Mouse (Mus musculus) cerebellum, adult 9-11 months (tissue): ENCODE measurements at regions not wholly inside any gene's neighbourhood (a gene's known extent, or its start where the extent isn't known, plus 50 kb on each side); places are given as distances from the start of the nearest gene placed in this dataset.
A peak's percentile ranks its signal among the peaks of the same experiment; 100 is the strongest.

Source experiments
- DNase-seq: peaks from one replicate; pipeline ENCODE4 v3.0.0; 2022

- DNase-seq: no peak
Observed at GRCm38 (mm10) chr13:69867296-69868065, 65.3 kb downstream of the Med10 start.

- DNase-seq: no peak
Observed at GRCm38 (mm10) chr13:69896536-69896935, 94.3 kb downstream of the Med10 start.

DNA sequence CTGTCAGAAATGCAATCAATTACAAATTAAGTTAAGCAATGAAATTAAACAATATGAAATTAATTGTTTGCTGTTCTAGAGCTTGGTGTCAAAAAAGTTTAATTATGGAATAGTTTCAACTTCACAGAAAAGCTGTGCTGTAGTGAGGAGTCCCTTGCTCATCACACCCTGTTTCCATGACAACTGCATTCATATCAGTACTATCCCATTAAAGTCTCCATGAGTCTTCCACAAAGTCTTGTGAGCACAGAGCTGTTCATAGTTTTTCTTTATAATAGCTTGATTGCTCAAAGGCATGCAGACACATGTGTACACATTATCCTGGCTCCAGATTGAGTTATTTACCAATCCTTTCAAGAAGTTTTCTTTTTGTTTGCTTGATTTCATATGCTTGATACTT, 98.9 kb downstream of the Med10 start:
- DNase-seq: no peak

GRCm38 (mm10) chr13:69906802-69907537, 104.8 kb downstream of the Med10 start:
- no peak for DNase-seq

- DNase-seq: no peak
Observed at GRCm38 (mm10) chr13:69915796-69916195, 113.6 kb downstream of the Med10 start.

DNA sequence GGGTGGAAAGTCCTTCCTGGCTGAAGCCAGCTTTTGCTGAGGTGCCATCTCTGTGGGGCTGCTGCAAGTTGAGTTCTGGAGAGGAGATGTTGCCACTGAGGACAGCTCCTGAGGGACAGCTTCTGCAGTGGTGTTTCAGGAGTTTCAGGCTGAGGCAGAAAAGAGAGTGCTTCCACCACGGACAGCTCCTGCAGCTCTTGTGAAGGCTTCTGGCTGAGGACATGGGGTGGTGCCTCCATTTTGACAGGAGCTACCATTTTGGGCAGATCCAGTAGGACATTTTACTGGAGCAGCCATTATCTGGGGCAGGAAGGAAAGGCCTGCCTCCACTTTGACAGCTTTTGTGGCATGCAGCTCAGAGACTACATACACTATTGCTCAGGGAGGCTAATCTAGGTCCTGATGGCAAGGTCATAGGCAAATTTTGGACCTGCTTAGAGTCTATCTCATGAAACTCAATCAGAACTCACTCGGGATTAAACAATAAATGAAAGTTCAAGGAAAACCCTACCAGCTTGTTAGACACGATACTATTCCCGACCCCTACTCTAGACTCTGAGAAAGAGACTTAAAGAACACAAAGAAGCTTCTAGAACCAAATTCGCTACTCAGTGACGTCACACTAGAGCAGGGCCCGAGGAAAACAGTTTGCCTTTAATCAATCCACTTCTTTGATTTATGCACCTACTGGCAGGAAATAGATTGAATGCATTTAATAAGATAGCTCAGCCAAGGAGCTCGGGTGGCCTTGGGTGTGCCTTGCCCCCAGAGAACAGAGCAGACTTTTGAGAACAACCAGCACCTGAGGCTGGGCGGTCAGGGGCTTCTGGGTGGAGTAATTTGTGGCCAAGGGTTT, 130.7 kb downstream of the Med10 start:
- DNase-seq: no peak

DNA sequence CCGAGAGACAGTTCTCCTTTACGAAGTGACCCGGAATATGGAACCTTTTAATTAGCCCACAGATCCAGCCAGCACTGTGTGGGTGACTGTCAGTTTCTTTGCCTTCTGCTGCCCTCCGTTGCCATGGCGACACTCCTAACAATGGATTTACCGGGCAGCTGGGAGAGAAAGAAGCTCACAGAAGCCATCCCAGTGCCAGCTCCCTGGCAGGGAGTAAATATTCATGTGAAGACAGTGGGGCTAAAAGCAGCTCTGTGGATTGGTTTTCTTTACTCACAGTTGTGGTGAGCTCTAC, 131.3 kb downstream of the Med10 start:
- peak; percentile 76 for DNase-seq

DNA sequence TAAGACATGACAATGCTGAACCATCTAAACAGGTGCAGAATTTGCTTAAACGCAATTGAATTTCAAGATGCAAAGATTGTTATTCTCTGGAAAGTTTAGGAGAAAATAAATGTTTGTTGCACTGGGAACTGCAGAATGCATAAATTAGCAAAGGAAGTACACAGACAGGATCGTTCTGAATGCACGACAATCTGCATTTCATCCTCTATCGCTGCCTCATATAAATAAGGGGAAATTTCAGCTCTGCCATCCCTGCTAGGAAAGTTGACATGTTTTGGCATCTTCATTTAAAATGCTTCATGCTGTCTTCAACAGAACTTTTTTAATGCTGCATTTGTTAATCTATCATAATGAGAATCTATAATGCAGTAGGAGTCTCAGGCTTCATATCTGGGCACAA, 137.6 kb downstream of the Med10 start:
- no peak for DNase-seq

GRCm38 (mm10) chr13:69944651-69945050, 142.5 kb downstream of the Med10 start:
- no peak for DNase-seq

GRCm38 (mm10) chr13:69946615-69947014, 144.4 kb downstream of the Med10 start:
- DNase-seq: peak; percentile 88

DNA sequence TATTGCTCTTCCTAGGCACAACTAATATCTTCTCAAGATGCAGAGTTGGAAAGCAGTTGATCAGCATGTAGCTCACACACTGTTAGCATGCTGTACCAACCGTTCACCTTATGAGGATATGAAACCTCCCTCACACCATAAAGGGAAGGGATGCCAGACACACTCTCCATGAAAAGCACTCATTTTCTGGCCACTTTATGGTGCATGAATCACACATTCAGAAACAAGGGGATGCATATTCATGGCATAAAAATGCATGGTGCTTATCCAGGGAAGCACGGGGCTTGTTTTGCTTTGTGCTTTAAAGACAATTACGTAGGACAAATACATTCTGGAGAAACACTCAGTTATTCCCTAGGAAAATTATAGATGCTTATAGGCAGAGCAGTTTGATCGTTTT, 149.9 kb downstream of the Med10 start:
- DNase-seq: no peak

DNA sequence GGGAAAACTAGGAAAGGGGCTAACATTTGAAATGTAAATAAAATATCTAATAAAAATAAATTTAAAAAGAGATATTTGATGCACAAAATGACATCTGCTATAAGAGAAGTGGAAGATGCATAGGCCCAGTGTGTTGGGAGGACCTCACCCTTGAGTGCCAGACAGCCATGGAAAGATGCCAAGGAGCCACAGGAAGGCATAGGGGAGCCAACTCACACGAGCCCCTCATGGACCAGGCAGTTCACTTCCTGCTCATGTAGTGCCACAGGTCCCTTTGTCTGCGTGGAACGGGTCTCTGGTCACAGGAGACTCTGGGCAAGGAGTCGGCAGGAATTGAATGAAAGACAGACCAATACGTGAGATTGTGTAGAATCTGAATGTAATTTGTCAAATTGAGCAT, 152.0 kb downstream of the Med10 start:
- DNase-seq: no peak

- DNase-seq: no peak
Observed at GRCm38 (mm10) chr13:69955503-69955902, 153.3 kb downstream of the Med10 start.

DNA sequence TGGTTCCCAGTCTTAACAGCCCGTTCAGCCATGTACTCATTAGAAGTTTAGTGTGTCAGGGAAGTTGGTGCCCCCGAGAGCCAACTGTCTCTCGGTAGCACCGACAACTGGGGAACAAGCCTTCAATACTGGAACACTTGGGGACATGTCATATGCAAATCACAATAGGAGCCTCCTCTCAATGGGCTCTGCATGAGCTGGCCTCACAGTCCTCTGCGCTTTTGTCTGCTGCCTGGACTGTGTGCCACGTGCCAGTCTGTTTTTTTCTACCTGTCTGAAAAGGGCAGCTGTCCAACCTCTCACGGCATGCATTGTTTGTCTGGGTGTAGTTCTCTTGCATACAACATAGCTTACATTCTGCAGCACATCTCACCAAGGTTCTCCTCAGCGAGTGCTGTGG, 161.7 kb downstream of the Med10 start:
- DNase-seq: no peak

DNA sequence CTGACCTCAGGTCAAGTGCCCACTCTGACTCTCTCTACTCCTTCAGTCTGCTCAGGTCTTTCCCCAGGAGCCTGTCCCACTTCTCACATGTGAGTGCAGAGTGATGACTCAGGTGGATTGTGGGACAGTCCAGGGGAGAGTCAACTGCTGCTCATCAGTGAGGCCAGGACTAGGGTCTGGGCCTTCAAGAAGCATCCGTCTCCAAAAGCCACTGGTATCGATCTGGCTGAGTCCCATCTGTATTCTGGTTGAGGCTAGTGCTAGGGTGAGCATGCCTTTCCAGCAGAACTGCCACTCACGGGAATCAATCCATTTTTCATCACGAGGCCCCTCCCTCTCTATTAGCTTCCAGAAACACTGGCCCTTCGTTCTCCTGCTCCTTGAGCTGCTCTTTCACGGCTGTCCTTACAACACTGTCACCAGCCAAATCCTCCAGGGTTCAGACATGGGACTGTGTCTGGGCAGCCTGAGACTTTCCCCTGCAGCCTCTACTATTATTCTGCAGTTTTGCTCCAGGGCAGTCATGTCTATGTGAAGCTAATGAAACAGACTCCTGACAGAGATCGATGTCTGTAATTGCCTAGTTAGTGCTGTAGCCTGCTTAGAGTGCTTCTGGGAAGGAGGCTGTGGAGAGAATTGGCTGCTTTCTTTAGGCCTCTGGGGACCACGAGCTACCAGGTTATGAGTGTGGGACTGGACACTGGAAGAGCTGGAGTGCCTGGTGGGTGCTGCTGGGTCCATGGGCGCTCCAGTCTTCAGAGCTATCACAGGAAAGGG, 169.3 kb downstream of the Med10 start:
- no peak for DNase-seq

- no peak for DNase-seq
Observed at GRCm38 (mm10) chr13:69974835-69975234, 172.6 kb downstream of the Med10 start.

DNA sequence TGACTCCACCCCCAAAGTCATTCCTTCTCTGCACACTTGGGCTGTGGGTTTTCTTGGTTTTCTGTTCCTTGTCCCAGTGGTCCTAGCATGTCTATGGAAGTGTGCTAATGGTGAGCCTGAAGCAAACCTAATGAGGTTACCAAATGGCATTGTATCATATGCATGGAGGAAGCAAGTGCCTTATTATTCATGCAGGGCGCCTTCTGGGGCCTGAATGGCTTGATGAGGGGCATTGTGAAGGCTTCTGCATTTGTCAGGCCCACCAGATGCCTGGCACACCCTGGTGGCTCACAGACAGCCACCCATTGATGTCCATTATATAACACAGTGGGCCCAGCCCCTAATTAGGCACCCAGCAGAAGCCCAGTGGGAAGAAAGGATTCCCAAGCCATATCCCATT, 182.0 kb downstream of the Med10 start:
- DNase-seq: no peak

- no peak for DNase-seq
Observed at GRCm38 (mm10) chr13:69987181-69987580, 185.0 kb downstream of the Med10 start.

GRCm38 (mm10) chr13:69988319-69988718, 186.1 kb downstream of the Med10 start:
- DNase-seq: no peak

DNA sequence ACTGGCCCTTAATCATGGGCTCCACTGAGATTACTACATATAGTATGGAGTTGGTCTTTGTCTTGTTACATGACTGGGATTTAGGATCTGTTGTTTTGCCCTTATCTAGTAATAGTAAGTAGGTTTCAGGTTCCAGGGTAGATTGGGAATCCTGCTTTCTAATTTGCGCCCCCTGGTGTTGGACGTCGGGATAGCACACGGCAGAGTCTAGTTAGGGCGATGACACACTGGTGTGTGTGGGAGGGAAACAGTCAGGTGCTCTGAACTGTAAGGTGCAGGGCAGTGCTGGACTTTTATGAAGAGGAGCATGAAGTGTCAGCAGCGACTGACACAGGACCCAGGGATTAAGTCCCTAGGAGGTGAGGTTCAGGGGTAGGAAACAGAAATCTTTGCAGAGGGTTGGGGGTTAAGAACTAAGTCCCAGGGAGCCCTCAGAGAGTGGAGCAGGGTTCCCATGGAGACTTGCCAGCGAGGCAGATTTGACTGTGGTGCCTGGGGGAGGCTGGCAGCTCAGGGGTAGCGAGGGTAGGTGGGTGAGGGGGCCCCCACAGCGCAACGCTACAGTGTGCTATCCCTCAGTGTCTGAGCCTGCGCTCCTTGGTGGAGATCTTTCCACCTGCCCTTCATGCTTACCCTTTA, 189.2 kb downstream of the Med10 start:
- DNase-seq: peak; percentile 33

- DNase-seq: no peak
Observed at GRCm38 (mm10) chr13:69991892-69992261, 189.7 kb downstream of the Med10 start.

DNA sequence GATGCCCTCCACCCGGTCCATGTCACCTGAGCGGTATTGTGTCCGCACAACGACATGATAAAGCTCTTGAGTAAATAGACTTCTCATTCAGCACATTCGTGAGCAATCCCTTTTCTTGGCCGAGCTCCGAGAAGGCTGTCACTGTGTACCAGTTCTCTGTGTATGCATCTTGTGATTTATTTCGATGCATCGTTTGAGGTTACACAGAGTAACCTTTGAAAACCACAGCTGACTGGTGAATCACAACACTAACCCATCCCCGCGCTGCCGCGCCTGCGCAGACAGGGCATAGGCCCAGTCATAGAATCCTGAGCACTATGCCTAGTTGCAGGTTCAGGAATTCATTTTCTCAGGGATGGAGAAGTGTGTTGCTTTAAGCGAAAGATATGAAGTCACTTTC, 201.4 kb downstream of the Med10 start:
- no peak for DNase-seq

DNA sequence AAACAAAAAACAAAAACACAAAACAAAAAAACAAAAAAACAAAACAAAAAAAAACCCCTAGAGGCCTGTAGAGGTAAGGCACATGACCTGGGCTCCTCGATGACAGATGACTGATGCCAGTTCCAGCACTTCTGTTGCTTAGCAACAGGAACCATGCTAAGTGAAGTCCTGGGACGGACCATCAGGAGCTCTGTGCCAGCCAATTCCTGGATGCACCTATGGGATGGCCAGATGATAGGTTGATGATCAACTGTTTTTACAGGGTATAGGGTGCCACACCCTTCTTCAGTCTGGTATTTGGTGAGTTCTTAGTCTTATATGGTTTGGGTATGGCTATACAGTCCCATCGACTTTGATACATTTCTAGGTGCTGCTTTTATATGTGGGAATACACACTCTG, 209.9 kb downstream of the Med10 start:
- DNase-seq: no peak
